Mouse (Mus musculus): ENCODE data around the gene Iqcc.

The Iqcc gene

GRCm38 (mm10) chr4:129578466-129578865, 40.4 kb downstream of the Iqcc start, which contains the start of gene Fam167b:
TSS of gene Fam167b (minus strand) at chr4:129578549.
- no peak for ATAC-seq (ENCODE audit: low TSS enrichment)

GRCm38 (mm10) chr4:129577688-129578087, 41.2 kb downstream of the Iqcc start:
- ATAC-seq (ENCODE audit: low TSS enrichment), result no peak

DNA sequence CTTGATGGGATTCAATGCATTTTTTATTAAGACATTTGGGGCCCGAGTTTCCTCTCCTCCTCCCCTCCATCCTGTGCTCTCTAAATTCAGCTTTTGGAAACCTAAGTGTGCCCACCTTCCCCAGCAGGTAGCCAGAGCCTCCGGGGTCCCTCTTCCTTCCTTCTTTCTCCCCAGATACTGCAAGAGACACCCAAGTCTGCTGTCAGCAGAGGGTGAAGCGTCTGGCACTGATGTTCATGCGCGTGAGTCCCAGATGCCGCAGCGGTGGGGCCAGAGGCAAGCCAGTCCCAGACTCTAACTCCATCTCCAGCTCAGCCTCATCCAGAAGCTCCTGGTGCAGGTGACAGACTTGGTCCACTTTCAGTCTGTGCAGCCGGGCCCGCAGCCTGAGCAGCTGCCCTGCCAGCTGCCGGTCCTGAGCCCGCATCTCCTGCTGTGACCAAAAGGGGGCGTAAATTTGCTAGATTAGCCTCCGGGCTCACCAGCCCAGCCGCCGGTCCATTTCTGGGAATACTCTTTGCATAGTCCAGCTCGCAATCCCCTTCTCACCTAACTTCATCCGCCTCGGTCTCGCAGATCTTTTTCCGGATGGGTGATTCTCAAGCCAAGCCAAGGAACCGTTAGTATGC, 41.9 kb downstream of the Iqcc start:
- no peak; the same call in 1 of the 2 replicates for ATAC-seq (ENCODE audit: low TSS enrichment)

GRCm38 (mm10) chr4:129575171-129575844, 43.6 kb downstream of the Iqcc start:
- ATAC-seq (ENCODE audit: low TSS enrichment), result no peak

GRCm38 (mm10) chr4:129573430-129573829, 45.5 kb downstream of the Iqcc start, which contains the start of gene Lck:
TSS of gene Lck (minus strand) at chr4:129573641.
- no peak for ATAC-seq (ENCODE audit: low TSS enrichment)

- ATAC-seq (ENCODE audit: low TSS enrichment), result no peak
These were observed 45.9 kb downstream of the Iqcc start for GRCm38 (mm10) chr4:129573093-129573370.

DNA sequence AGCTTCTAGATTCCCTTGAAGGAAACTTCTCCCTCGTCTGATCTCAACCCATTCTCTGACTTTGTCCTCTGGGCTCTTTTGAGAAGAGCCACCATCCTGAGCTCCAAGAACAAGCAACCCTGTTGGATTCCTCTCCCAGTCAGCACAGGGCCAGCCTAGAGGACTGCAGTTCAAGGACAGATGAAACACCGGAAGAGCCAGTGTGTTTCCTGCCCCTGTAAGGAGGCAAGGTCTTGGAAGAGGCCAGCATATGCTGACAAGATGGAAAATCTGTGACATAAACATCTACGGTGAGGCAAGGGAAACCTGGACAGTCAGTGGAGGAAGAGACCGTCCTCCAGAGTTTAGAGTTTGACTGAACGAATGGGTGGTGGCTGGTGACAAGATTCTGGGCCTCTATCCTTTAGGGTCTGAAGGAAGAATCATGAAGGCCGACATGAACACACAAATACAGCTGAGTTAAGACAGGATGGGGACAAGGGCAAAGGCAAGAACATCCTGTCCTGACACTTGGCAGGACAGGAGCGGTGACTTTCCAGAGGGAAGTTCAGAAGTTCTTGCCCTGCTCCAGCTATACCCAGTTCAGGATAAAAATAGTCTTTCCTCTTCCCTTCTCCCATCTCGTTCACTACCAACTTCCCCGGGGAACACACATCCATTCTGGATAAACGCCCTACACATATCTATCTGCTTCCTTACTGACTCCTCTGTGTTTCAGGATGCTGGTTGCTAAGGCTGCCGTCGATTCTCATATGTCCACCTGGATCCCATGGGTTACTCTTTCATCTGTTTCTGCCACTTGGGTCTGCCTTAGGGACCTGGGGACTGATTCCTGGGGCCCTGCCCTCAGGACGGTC, 46.4 kb downstream of the Iqcc start:
- ATAC-seq (ENCODE audit: low TSS enrichment), result no peak

DNA sequence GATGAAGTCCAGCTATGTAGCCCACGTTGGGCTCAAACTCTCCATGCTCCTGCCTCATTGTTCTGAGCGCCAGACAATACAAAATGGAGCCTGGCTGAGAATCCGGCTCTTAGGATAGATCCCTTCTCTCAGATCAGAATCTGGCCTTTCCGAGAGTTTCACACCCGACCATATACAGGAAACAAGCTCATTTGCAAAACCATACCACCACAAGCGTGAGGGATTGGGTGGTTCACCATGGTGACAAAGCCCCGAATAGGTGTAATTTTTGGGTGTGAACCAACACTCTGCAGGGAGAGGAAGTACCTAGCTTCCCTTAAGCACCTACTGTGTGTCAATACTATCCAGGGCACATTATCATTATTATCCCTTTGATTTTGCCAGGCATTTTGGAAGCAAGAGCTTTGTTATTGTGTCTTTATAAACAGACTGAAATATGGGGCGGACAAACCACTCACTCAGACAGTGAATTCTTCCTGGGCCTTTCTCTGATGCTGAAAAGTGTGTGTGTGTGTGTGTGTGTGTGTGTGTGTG, 47.3 kb downstream of the Iqcc start:
- ATAC-seq (ENCODE audit: low TSS enrichment), result no peak

DNA sequence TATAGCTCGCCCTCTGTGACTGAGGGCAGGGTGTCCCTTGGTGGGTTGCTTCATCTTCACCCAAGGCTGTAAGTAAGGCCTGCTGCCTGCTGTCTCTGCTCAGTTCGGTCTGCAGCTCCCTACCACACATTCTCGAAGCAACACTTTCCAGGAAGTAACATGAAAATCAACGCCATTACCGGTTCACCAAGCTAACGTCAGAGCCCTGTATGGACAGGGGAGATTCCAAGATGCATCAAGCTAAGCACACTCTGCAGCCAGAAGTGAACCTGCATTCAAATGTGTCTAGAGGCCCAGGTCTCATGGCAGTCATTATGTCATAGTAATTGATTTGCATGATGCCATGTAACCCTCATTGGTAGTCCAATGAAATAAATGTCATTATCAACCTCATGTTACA, 48.9 kb downstream of the Iqcc start:
- no peak for ATAC-seq (ENCODE audit: low TSS enrichment)

- ATAC-seq (ENCODE audit: low TSS enrichment), result no peak
These were observed 50.5 kb downstream of the Iqcc start for GRCm38 (mm10) chr4:129568366-129568765.

DNA sequence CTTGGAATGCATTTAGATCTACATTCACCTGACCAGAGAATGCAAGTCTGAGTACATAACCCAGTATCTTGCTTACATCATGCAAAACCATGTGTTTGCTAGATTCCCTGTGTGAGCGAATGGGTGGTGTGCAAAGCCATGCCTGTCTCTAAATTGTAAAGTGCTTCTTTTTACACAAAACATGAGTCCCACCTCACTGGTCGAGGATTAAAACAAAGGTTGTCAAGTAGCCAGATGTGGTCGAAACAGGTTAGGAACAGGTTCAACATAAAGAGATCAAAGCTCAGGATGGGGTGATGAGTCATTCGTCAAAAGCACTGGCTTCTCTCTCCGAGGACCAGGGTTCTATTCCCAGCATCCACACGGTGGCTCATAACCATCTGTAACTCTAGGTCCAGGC, 53.8 kb downstream of the Iqcc start:
- ATAC-seq (ENCODE audit: low TSS enrichment), result no peak

All from frontal cortex, adult (tissue).